Mouse (Mus musculus) spleen, postnatal 4 days (tissue): ENCODE measurements at regions not wholly inside any gene's neighbourhood (a gene's known extent, or its start where the extent isn't known, plus 50 kb on each side); places are given as distances from the start of the nearest gene placed in this dataset.

Experiments
- DNase-seq, 2 experiments: peaks; one replicate each; pipeline ENCODE4 v3.0.0; 2022; ENCODE audit warnings: low spot score in 2 of 2

- no peak for DNase-seq
Measured at GRCm38 (mm10) chr4:45713046-45713706, 85.6 kb upstream of the Aldh1b1 start.

GRCm38 (mm10) chr4:45703997-45704396 lies 94.8 kb upstream of the Aldh1b1 start:
- no peak for DNase-seq

- DNase-seq = no peak
Measured at GRCm38 (mm10) chr4:45699601-45700000, 99.2 kb upstream of the Aldh1b1 start.

- no peak for DNase-seq
Measured at GRCm38 (mm10) chr4:45695239-45695638, 103.6 kb upstream of the Aldh1b1 start.

- DNase-seq = no peak
Measured at GRCm38 (mm10) chr4:45689991-45690916, 108.6 kb upstream of the Aldh1b1 start.

- no peak for DNase-seq
Measured at GRCm38 (mm10) chr4:45689572-45689971, 109.2 kb upstream of the Aldh1b1 start.

GRCm38 (mm10) chr4:45688233-45688632 lies 110.6 kb upstream of the Aldh1b1 start:
- DNase-seq = no peak

GRCm38 (mm10) chr4:45685031-45685430 lies 113.8 kb upstream of the Aldh1b1 start:
- DNase-seq = no peak

- no peak for DNase-seq
Measured at GRCm38 (mm10) chr4:45683205-45683604, 115.6 kb upstream of the Aldh1b1 start.

- DNase-seq = no peak
Measured at GRCm38 (mm10) chr4:45682746-45683145, 116.1 kb upstream of the Aldh1b1 start.

GRCm38 (mm10) chr4:45676137-45676536 lies 122.7 kb upstream of the Aldh1b1 start:
- DNase-seq = no peak

GRCm38 (mm10) chr4:45674291-45674690 lies 124.5 kb upstream of the Aldh1b1 start:
- DNase-seq = no peak

GRCm38 (mm10) chr4:45673081-45673819 lies 125.6 kb upstream of the Aldh1b1 start:
- DNase-seq = no peak

GRCm38 (mm10) chr4:45672262-45673076 lies 126.4 kb upstream of the Aldh1b1 start:
- no peak for DNase-seq

GRCm38 (mm10) chr4:45664372-45664771 lies 132.1 kb upstream of the Shb start:
- DNase-seq = no peak

GRCm38 (mm10) chr4:45657350-45657978 lies 125.2 kb upstream of the Shb start:
- no peak for DNase-seq

- DNase-seq = no peak
Measured at GRCm38 (mm10) chr4:45655780-45656179, 123.5 kb upstream of the Shb start.

- DNase-seq = no peak
Measured at GRCm38 (mm10) chr4:45654804-45655155, 122.5 kb upstream of the Shb start.

- DNase-seq = no peak
Measured at GRCm38 (mm10) chr4:45654019-45654803, 121.9 kb upstream of the Shb start.

- no peak for DNase-seq
Measured at GRCm38 (mm10) chr4:45648884-45649577, 116.8 kb upstream of the Shb start.
